Mouse (Mus musculus) liver, postnatal 0 days (tissue): ENCODE results near the gene S100a2. TPM values are rescaled to one million over a fixed set of nuclear protein-coding genes. Genes with fewer than 3 reads are reported as not detected.

ENCODE experiments used
- ATAC-seq: fragments of 200-750 bp; cut with Nextera tagmentation; 2 replicates; pipeline ENCODE4 v1.8.0; 2017; ENCODE audit warnings: mild to moderate bottlenecking, moderate library complexity
- DNase-seq: peaks from one replicate; pipeline ENCODE4 v3.0.0-alpha.2; 2016
- H3K27ac ChIP-seq: fragments of 300-500 bp; sonication (generic); 2 replicates; pipeline ENCODE4 v1.5.1; 2014; ENCODE audit warnings: antibody characterized with exemption, moderate library complexity, mild to moderate bottlenecking, low read depth
- H3K27me3 ChIP-seq: fragments of 300-500 bp; sonication (generic); 2 replicates; pipeline ENCODE4 v1.6.1; 2014; ENCODE audit warnings: low read length, control low read depth, mixed read lengths; ENCODE audit not compliant: insufficient read depth
- H3K36me3 ChIP-seq: fragments of 300-500 bp; sonication (generic); replicated peaks from 2 replicates; pipeline ENCODE4 v1.6.1; 2014; ENCODE audit warnings: mild to moderate bottlenecking, control low read depth, low read length, moderate library complexity, mixed read lengths; ENCODE audit not compliant: insufficient read depth
- H3K4me1 ChIP-seq: fragments of 300-500 bp; sonication (generic); 2 replicates; pipeline ENCODE4 v1.6.1; 2014; ENCODE audit warnings: antibody characterized with exemption, mild to moderate bottlenecking, control low read depth; ENCODE audit not compliant: insufficient read depth
- H3K4me2 ChIP-seq: fragments of 300-500 bp; sonication (generic); 2 replicates; pipeline ENCODE4 v1.6.1; 2014; ENCODE audit warnings: low read depth, mild to moderate bottlenecking, low read length, moderate library complexity, mixed read lengths
- H3K4me3 ChIP-seq: fragments of 300-500 bp; sonication (generic); 2 replicates; pipeline ENCODE4 v1.5.1; 2014; ENCODE audit warnings: low read depth, low read length
- H3K9ac ChIP-seq: fragments of 300-500 bp; sonication (generic); replicated peaks from 2 replicates; pipeline ENCODE4 v1.6.1; 2014; ENCODE audit warnings: mild to moderate bottlenecking, moderate library complexity
- H3K9me3 ChIP-seq: fragments of 300-500 bp; sonication (generic); 2 replicates; pipeline ENCODE4 v1.6.1; 2016; ENCODE audit warnings: mild to moderate bottlenecking, control low read depth, low read length, mixed read lengths
- CTCF ChIP-seq: sonication (generic); IDR thresholded peaks from 2 replicates; pipeline ENCODE4 v1.5.1; 2016; ENCODE audit warnings: antibody characterized with exemption, low read depth
- EP300 ChIP-seq: IDR thresholded peaks from 2 replicates; pipeline ENCODE4 v1.6.1; 2016; ENCODE audit warnings: antibody characterized with exemption, low read depth, mild to moderate bottlenecking
- WGBS: fragments of 180-500 bp; shearing (Covaris S2); extraction: QIAGEN DNeasy Blood & Tissue Kit; methylation state at CpG from one replicate; pipeline ENCODE4 v1.1.7; 2014; ENCODE audit not compliant: insufficient replicate concordance; 5-methylcytosine and 5-hydroxymethylcytosine counted together
- polyA plus RNA-seq: library from polyadenylated mRNA; unstranded; fragments of >200 nt; fragmentation: Nextera tagmentation; extraction: Ambion mirVana; gene quantifications from 2 replicates; pipeline ENCODE4 v1.2.1, GENCODE M21; 2015

S100a2 gene
- not detected in 2 replicates for polyA plus RNA-seq

GRCm38 (mm10) chr3:90589947-90590346, at the start of gene S100a2:
Gene S100a2, plus strand, starts transcription at chr3:90590247.
- Histone ChIP-seq H3K9ac (no peak within 1 kb of the TSS), H3K27ac (peak within 1 kb of the TSS; percentile 67), H3K9me3 (no peaks in the 10 kb centered on the region), H3K4me1 (peaks cover 10% of the 10 kb centered on the region; the same call in 1 of the 2 replicates), H3K27me3 (no peaks in the 10 kb centered on the region), H3K36me3 (no peaks in the 10 kb centered on the region), H3K4me2 (0 out of 2 replicates have a peak within 1 kb of the TSS, but pooled peaks have one; percentile 1), H3K4me3 (no peak within 1 kb of the TSS)
- DNase-seq: no peak
- no peak for ATAC-seq
- TF ChIP-seq CTCF: no peak
- no peak for TF ChIP-seq EP300
- WGBS: 75% methylated on average over 8 of the region's 8 CpGs

DNA sequence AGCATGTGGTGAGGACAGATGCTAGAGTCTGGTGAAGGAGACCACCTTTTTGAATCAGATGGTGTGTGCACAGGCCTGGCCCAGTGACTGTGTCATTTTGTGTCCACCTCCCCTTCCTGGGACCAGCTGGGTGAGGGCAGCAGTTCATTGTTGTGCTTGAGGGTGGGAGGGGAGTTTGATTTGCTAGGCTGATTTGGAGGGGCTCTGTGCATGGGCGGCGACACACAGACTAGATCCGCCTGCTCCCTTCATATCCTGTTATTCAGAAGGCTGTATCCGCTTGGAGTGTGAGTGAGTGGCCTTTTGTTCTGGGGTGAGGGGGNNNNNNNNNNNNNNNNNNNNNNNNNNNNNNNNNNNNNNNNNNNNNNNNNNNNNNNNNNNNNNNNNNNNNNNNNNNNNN, 49.1 kb upstream of the S100a2 start:
- Histone ChIP-seq H3K4me1 (peaks cover 3% of the 10 kb centered on the region; the same call in 1 of the 2 replicates), H3K9ac (no peak overlapping the region), H3K27me3 (no peaks in the 10 kb centered on the region), H3K4me3 (peak overlapping the region; percentile 10; the same call in 1 of the 2 replicates), H3K9me3 (no peaks in the 10 kb centered on the region), H3K36me3 (no peaks in the 10 kb centered on the region), H3K27ac (no peak overlapping the region), H3K4me2 (no peak overlapping the region)
- TF ChIP-seq CTCF (no peak), EP300 (no peak)
- DNase-seq (no peak), ATAC-seq (peak; percentile 39)
- 70% methylated on average over 4 of the region's 4 CpGs for WGBS

DNA sequence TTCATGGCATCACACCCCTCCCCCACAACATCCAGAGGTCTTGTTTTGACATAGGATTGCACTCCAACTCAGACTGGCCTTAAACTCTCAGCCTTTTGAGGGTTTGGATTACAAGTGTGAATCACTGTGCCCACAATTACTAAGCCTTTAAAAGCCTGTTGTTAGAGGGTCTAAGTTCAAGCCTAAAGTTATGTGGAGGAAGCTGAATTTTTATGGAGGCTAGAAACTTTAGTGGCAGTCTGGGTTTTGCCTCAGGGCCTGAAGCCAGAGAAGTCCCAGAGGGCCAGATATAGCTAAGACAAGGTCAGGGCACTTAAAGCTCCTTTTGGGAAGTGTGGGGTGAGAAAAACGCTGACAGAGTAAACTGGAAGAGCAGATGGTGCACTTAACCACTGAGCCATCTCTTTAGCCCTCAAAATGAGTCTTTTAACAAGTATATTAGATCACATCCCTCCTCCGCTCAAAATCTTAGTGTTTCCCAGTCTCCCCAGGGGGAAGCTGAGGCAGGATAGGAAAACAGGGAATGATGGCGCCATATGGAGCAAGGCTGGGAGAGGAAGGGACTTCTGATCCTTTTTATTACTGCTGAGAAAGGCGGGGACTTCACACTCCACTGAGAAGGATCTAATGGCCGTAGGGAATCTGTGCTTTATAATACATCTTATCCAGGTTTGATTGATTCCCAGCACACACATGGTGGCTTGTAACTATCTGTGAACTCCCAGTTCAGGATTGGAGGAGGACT, 40.2 kb upstream of the S100a2 start:
- Histone ChIP-seq H3K4me2 (no peak overlapping the region), H3K27ac (no peak overlapping the region), H3K9me3 (no peaks in the 10 kb centered on the region), H3K27me3 (no peaks in the 10 kb centered on the region), H3K4me3 (no peak overlapping the region), H3K9ac (no peak overlapping the region), H3K36me3 (no peaks in the 10 kb centered on the region), H3K4me1 (no peaks in the 10 kb centered on the region)
- ATAC-seq: no peak
- WGBS: 60% methylated on average over 5 of the region's 5 CpGs
- TF ChIP-seq CTCF (no peak), EP300 (no peak)
- DNase-seq: no peak

GRCm38 (mm10) chr3:90550421-90550790, 39.6 kb upstream of the S100a2 start:
- H3K9me3 ChIP-seq: no peaks in the 10 kb centered on the region
- no peak overlapping the region for H3K4me3 ChIP-seq
- H3K4me2 ChIP-seq: no peak overlapping the region
- no peak for ATAC-seq
- no peak for DNase-seq
- WGBS: 80% methylated on average over 2 of the region's 2 CpGs
- H3K36me3 ChIP-seq: no peaks in the 10 kb centered on the region
- H3K27ac ChIP-seq: no peak overlapping the region
- H3K4me1 ChIP-seq: no peaks in the 10 kb centered on the region
- H3K9ac ChIP-seq: no peak overlapping the region
- TF ChIP-seq EP300 (no peak), CTCF (no peak)
- H3K27me3 ChIP-seq: no peaks in the 10 kb centered on the region

DNA sequence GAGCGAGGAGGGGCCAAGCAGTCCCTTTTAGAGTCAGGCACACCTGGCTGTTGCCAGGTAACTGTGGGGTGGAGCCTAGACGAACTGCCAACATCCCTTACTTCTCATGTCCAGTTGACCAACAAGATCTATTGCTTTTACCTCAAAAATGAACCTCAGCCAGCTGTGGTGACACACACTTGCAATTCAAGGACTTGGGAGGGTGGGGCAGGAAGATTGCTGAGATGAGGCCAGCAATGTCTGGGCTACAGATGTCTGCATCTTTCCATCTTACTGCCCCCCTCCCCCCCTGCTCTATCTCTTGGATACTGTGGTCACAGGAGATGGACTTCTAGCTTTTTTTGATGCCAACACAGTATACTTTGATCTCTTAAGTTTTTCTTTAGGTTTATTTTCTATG, 37.8 kb upstream of the S100a2 start:
- no peak for DNase-seq
- no peak for TF ChIP-seq EP300
- TF ChIP-seq CTCF: no peak
- H3K4me2 ChIP-seq: no peak overlapping the region
- WGBS: 74% methylated on average over 2 of the region's 2 CpGs
- no peaks in the 10 kb centered on the region for H3K27me3 ChIP-seq
- no peaks in the 10 kb centered on the region for H3K9me3 ChIP-seq
- no peak for ATAC-seq
- H3K36me3 ChIP-seq: no peaks in the 10 kb centered on the region
- H3K27ac ChIP-seq: no peak overlapping the region
- H3K9ac ChIP-seq: no peak overlapping the region
- no peaks in the 10 kb centered on the region for H3K4me1 ChIP-seq
- H3K4me3 ChIP-seq: no peak overlapping the region

DNA sequence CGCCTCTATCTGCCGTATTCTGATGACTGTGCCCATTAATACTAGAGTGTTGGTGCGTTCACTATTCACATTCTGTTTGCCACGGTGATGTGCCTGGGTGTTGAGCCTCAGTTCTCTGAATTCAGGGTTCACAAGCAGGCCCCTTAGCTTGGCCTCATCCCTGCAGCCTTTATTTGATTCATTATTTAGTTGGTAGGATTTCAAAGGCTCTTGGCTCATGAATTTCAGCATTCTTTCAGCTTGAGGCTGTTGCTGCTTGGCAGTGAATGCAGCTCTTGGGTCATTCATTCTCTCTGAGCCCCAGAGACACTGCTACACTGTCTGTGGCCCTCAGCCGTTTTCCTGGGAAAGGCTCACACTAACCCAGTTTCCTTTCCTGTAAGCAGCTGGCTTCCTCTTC, 34.1 kb upstream of the S100a2 start:
- H3K4me3 ChIP-seq: no peak overlapping the region
- no peaks in the 10 kb centered on the region for H3K4me1 ChIP-seq
- TF ChIP-seq CTCF: no peak
- no peak for TF ChIP-seq EP300
- no peaks in the 10 kb centered on the region for H3K9me3 ChIP-seq
- ATAC-seq (no peak), DNase-seq (no peak)
- no peak overlapping the region for H3K9ac ChIP-seq
- H3K36me3 ChIP-seq: no peaks in the 10 kb centered on the region
- WGBS: 68% methylated on average over 5 of the region's 5 CpGs
- H3K4me2 ChIP-seq: no peak overlapping the region
- H3K27ac ChIP-seq: no peak overlapping the region
- no peaks in the 10 kb centered on the region for H3K27me3 ChIP-seq
